Mouse (Mus musculus): ENCODE measurements at regions not wholly inside any gene's neighbourhood (a gene's known extent, or its start where the extent isn't known, plus 50 kb on each side); places are given as distances from the start of the nearest gene placed in this dataset.

DNA sequence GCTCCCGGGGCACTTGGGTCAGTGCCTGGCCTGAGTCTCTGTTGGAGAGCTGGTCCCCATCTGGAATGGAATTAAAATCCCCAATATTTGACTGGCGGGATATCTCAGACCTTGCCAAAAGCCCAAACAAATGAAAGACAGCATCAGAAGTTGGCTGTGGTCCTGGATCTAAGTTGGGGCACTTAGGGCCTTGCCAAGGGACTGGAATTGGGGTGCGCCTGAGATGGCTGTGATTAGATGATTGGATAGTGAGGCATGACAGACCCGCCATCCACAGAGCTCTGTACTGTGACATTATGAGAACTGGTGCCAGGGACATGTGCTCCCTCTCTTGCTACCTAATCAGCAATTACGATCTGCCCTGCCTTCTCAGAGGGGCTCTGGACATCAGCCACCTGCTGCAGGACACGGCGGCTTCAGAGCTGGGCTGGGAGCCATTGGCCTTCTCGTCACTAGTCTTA is 151.0 kb upstream of the 9630041A04Rik start:
- TF ChIP-seq CTCF (conservative IDR thresholded peaks at IDR 0.05; ENCODE audit: insufficient read depth, insufficient read length, low read depth, low read length) (no peak), POLR2A (IDR thresholded peaks at IDR 0.05; ENCODE audit: low read depth, low read length) (no peak)
